Mouse (Mus musculus): Measurements from ENCODE around the gene Cobll1. TPM values are rescaled to one million over a fixed set of nuclear protein-coding genes. Genes with fewer than 3 reads are reported as not detected.

Gene Cobll1
- polyA plus RNA-seq, 1 experiment from 2014 or later, result 3.0 TPM

DNA sequence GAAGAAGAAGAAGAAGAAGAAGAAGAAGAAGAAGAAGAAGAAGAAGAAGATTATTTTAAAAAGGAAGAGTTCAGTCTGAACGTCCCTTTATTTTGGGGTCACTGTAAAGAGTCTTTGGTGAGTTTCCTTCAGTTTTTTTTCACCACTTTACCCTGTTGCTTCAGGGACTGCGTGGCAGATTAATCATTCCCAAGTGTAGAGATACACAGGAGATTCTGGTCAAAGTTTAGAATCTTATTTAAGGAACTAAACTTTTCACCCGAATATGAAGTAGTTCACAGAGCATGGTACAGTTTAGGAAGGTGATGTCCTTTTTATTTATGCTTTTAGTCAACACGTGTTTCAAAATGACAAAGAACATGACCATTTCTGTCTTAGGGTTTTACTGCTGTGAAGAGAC lies 21.2 kb upstream of the Cobll1 start:
- Histone ChIP-seq H3K27ac (replicated peaks) (no peak overlapping the region), H3K9ac (replicated peaks) (no peak overlapping the region), H3K9me3 (no peaks in the 10 kb centered on the region), H3K4me3 (no peak overlapping the region), H3K27me3 (no peaks in the 10 kb centered on the region), H3K4me1 (no peaks in the 10 kb centered on the region), H3K4me2 (replicated peaks) (no peak overlapping the region), H3K36me3 (no peaks in the 10 kb centered on the region)
- WGBS, result 86% methylated on average over 4 of the region's 4 CpGs
- no peak for ATAC-seq (ENCODE audit: low FRiP score, low read depth)

DNA sequence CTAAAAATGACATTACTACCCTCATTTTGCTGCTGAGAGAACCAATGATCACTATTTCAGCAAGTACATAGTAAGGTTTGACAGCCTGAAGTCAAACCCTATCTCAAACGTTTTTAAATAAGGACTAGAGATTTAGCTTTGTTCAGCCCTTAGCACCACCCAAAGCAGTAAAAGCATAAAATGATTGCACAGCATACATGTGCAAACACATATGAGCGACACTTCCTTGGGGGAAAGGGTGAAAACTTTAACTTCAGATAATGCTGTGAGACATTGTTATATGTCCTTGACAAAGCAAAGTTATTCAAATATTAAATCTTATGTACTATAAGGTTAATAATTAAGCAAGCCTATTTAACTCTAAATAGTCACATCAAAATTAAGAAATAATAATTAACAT lies 18.2 kb upstream of the Cobll1 start:
- Histone ChIP-seq H3K27ac (replicated peaks) (no peak overlapping the region), H3K4me2 (replicated peaks) (no peak overlapping the region), H3K4me3 (no peak overlapping the region), H3K27me3 (no peaks in the 10 kb centered on the region), H3K9me3 (no peaks in the 10 kb centered on the region), H3K36me3 (no peaks in the 10 kb centered on the region), H3K9ac (replicated peaks) (no peak overlapping the region), H3K4me1 (no peaks in the 10 kb centered on the region)
- WGBS, result 66% methylated on average over 2 of the region's 2 CpGs
- ATAC-seq (ENCODE audit: low FRiP score, low read depth), result no peak

DNA sequence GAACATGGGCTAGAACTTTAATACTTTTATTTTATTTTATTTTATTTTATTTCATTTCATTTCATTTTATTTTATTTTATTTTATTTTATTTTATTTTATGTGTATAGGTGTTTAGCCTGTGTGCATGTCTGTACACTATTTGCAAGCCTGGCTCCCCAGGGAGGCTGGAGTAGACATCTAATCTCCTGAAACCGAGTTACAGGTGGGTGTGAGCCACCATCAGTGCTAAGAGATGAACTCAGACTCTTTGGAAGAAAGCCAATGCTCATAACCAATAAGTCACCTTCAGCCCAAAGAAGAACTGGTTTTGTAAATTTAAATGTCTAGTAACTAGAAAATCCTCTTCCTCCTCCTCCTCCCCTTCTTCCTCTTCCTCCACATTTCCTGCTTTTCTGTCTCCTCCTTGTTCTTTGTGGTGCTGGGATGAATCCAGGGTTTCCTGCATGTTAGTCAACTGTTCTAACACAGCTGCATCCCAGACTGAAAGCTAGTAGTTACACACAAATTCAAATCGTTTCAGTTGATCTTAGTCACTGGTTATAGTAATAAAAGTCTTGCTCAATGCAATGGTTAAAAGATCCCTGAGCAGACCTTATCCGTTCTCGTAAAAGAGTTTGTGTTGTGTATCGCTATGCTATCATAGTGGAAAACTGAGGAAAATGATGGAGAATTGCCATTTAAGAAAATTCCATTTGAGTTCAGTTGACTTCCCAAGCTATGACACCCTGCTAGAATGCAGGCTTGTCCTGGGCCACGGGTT lies 17.5 kb upstream of the Cobll1 start:
- no peak overlapping the region for H3K4me3 ChIP-seq
- no peak for ATAC-seq (ENCODE audit: low FRiP score, low read depth)
- no peaks in the 10 kb centered on the region for H3K9me3 ChIP-seq
- H3K27ac ChIP-seq (replicated peaks), result no peak overlapping the region
- H3K9ac ChIP-seq (replicated peaks), result no peak overlapping the region
- no peaks in the 10 kb centered on the region for H3K36me3 ChIP-seq
- H3K4me1 ChIP-seq, result no peaks in the 10 kb centered on the region
- no peaks in the 10 kb centered on the region for H3K27me3 ChIP-seq
- WGBS, result 82% methylated on average over 6 of the region's 6 CpGs
- H3K4me2 ChIP-seq (replicated peaks), result no peak overlapping the region

DNA sequence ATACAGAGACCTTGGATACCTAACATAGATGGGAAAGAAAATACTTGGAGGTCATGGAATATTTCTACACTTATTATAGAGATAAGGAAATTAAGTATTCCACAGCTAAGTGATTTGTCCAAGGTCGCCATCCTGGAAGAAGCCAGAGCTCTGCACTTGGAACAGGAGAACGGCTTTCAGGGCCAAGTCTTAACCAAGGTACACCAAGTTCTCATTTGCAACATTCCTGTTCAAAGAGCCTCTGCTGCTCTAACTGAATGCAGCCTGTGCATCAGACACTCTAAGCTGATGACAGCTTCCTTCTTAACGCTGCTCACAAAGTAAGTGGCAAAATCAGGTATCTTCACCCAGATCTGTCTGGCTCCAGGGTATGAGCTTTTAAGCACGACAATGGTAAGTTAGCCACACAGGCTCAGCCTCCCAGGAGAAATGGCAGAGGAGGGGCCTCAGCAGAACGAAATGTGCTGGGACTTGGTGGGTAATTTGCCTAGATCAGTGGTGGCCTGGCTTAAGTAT lies 11.4 kb upstream of the Cobll1 start:
- no peak for ATAC-seq (ENCODE audit: low FRiP score, low read depth)
- H3K9me3 ChIP-seq, result no peaks in the 10 kb centered on the region
- 56% methylated on average over 5 of the region's 5 CpGs for WGBS

DNA sequence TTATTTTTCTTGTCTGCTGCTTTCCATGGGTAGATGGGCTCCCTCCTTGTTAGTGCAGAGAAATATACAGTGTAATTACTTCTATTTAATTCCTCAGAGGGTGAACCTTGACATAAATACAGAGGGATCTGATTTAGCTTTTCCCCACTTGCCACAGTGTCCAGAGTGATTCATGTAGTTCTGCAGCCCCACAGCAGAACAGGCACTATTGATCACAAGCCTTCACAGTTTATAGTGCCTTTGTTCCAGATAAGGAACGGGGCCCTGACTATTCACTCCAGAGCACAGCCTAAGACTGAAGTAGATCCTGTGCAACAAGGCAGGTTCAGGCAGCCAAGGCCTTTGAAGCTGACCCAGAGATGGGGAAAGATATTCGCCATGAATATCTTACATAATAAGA lies 10.4 kb upstream of the Cobll1 start:
- H3K4me3 ChIP-seq, result no peak overlapping the region
- no peak overlapping the region for H3K27ac ChIP-seq (replicated peaks)
- 55% methylated on average over 2 of the region's 2 CpGs for WGBS
- H3K9me3 ChIP-seq, result no peaks in the 10 kb centered on the region
- H3K9ac ChIP-seq (replicated peaks), result no peak overlapping the region
- no peaks in the 10 kb centered on the region for H3K36me3 ChIP-seq
- no peaks in the 10 kb centered on the region for H3K4me1 ChIP-seq
- ATAC-seq (ENCODE audit: low FRiP score, low read depth), result no peak
- H3K27me3 ChIP-seq, result no peaks in the 10 kb centered on the region
- no peak overlapping the region for H3K4me2 ChIP-seq (replicated peaks)

More for the DNA sequence above, 11.4 kb upstream of the Cobll1 start:
- H3K9ac ChIP-seq (replicated peaks), result no peak overlapping the region
- H3K36me3 ChIP-seq, result no peaks in the 10 kb centered on the region
- no peaks in the 10 kb centered on the region for H3K4me1 ChIP-seq
- H3K4me3 ChIP-seq, result no peak overlapping the region
- no peaks in the 10 kb centered on the region for H3K27me3 ChIP-seq
- H3K27ac ChIP-seq (replicated peaks), result no peak overlapping the region
- no peak overlapping the region for H3K4me2 ChIP-seq (replicated peaks)

DNA sequence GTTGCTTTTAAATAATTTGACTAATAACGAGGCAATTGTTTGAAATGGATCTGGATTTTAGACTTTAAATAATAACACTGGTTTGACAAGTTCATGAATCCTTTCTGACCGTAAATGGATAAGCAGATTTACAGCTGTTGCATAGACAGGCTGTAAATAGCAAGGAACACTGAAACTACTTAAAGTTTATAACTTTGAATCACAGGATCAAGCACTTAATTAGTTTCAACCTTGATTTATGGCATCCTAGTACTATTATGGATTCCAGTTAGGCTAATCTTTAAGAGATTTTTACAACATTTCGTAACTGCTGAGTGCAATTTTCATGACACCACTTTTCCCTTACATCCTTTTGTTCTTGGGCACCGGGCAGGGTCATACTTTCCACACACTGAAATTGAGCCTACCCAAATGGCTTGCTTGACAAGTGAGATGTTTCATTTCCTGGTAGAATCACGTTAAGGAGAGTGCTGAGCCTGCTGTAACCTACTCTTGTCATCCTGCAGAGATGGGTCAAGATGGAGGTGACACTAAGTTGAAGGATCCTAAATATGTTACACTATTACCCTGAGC lies 1.1 kb upstream of the Cobll1 start:
- H3K27me3 ChIP-seq, result peaks cover 33% of the 10 kb centered on the region
- H3K36me3 ChIP-seq, result no peaks in the 10 kb centered on the region
- H3K9me3 ChIP-seq, result no peaks in the 10 kb centered on the region
- no peak overlapping the region for H3K4me3 ChIP-seq
- peaks cover 5% of the 10 kb centered on the region; the same call in 1 of the 2 replicates for H3K4me1 ChIP-seq
- WGBS, result 83% methylated on average over 5 of the region's 5 CpGs
- no peak overlapping the region for H3K4me2 ChIP-seq (replicated peaks)
- no peak overlapping the region for H3K27ac ChIP-seq (replicated peaks)
- H3K9ac ChIP-seq (replicated peaks), result no peak overlapping the region
- ATAC-seq (ENCODE audit: low FRiP score, low read depth), result no peak

DNA sequence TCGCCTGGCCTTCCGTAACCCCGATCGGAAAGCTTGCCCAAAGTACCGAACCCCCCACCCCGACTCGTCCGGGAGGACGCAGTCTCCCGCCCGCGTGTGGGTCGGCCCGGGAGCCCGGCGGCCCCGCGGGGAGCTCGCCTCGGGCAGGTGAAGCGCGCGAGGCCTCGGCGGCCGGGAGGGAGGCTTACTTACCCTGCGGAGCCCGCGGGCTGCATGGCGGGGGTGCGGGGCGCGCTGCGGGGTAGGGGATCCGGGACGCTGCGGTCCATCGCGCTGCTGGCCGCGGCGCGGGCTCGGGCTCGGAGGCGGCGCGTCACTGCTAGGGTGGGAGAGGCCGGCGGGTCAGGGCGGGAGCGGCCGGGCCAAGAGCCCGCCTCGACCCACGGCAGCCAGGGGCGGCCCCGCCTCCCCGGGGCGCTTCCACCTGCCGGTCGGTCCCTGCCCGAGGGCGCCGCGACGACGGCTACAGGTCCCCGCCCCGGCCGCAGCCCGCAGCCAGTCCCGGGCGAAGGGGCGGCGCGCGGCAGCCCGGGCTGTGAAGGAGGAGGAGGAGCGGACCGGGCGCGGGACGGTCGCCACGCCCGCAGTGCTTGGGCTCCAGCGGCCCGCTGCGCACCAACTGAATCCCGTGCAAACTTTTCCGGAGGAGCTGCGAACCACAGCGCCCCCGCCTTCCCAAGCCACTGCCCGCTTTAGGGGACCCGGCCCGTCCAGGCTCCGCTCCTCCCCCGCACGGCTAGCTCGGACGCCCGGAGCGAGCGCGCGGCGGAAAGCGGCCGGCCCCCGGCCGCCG lies 836 bp downstream of the Cobll1 start:
- Histone ChIP-seq H3K4me1 (peaks cover 5% of the 10 kb centered on the region; the same call in 1 of the 2 replicates), H3K27me3 (peaks cover 33% of the 10 kb centered on the region), H3K9me3 (no peaks in the 10 kb centered on the region), H3K27ac (replicated peaks) (peak overlapping the region; percentile 42; the same call in 1 of the 2 replicates), H3K9ac (replicated peaks) (peak overlapping the region; percentile 63), H3K36me3 (no peaks in the 10 kb centered on the region), H3K4me3 (peak overlapping the region; percentile 78), H3K4me2 (replicated peaks) (peak overlapping the region; percentile 97)
- 1% methylated on average over 66 of the region's 114 CpGs for WGBS
- ATAC-seq (ENCODE audit: low FRiP score, low read depth), result peak; percentile 93

DNA sequence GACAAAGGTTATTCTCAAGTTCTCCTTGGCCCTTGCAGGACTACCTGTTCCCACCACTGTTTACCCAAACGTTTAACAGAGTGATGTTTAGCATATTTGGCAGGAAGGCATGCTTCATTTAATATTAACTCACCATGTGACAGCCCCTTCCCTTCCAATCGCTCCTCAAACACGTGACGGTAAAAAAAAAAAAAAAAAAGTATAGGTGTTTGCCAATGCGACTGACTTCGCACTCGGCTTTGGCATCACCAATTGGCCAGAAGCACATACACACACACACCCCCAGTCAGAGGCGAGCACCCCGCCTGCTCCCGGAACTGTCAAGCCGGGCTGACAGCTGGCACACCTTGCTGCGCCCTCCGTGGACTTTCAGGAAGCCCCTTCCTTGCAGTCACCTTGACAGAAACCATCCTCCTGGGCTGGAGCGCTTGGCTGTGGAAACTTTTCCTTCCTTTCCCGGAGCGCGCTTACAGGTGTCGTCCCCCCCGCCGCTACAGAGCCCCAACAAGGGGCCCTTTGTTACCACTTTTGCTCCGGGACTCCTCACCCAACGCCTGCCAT lies 1.5 kb downstream of the Cobll1 start:
- Histone ChIP-seq H3K4me1 (peaks cover 5% of the 10 kb centered on the region; the same call in 1 of the 2 replicates), H3K4me2 (replicated peaks) (peak overlapping the region; percentile 97), H3K4me3 (peak overlapping the region; percentile 78), H3K9ac (replicated peaks) (peak overlapping the region; percentile 63), H3K27me3 (peaks cover 33% of the 10 kb centered on the region), H3K36me3 (no peaks in the 10 kb centered on the region), H3K27ac (replicated peaks) (no peak overlapping the region), H3K9me3 (no peaks in the 10 kb centered on the region)
- WGBS, result under 1% methylated on average over 22 of the region's 22 CpGs
- no peak for ATAC-seq (ENCODE audit: low FRiP score, low read depth)

DNA sequence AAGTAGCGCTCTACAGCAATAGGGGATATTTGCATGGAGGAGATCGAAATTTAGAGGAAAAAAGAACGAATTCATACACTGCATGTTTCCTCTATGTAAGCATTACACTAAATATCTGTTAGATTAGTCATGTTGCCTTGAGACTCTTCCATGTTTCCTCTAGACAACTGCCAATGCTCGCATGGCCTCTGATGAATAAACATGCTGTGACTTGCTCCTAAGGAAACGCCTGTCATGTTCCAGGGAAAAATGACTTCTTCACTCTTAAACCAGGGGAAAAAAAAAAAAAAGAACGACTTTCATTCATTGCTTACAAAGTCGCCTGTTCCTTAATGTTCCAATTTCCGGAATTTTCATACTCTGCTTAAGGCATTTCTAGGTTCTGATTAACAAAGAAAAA lies 2.1 kb downstream of the Cobll1 start:
- no peaks in the 10 kb centered on the region for H3K36me3 ChIP-seq
- H3K27ac ChIP-seq (replicated peaks), result no peak overlapping the region
- no peak for ATAC-seq (ENCODE audit: low FRiP score, low read depth)
- 62% methylated on average over 8 of the region's 8 CpGs for WGBS
- no peaks in the 10 kb centered on the region for H3K9me3 ChIP-seq
- no peak overlapping the region for H3K4me2 ChIP-seq (replicated peaks)
- peaks cover 33% of the 10 kb centered on the region for H3K27me3 ChIP-seq
- H3K9ac ChIP-seq (replicated peaks), result no peak overlapping the region
- no peak overlapping the region for H3K4me3 ChIP-seq
- peaks cover 5% of the 10 kb centered on the region; the same call in 1 of the 2 replicates for H3K4me1 ChIP-seq

DNA sequence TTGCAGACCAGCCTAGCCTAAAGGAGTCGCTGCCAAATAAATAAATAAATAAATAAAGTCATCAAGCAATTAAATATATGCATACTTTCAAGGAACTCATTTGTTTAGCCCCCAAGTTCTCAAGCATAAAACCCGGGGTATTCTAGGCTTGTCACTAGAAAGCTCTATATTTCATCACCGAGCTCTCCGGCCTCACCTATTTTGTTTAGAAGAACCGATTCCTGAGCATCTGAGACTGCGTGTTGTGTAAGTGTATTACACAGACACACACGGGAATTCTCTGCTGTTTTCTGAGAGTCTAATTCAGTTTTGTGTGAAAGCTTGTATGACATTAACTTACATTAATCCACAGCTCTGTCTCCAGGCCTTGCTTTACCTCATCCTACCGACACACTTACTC lies 2.6 kb downstream of the Cobll1 start:
- Histone ChIP-seq H3K4me3 (no peak overlapping the region), H3K4me1 (peaks cover 5% of the 10 kb centered on the region; the same call in 1 of the 2 replicates), H3K27me3 (peaks cover 30% of the 10 kb centered on the region), H3K4me2 (replicated peaks) (no peak overlapping the region), H3K36me3 (no peaks in the 10 kb centered on the region), H3K27ac (replicated peaks) (no peak overlapping the region), H3K9me3 (no peaks in the 10 kb centered on the region), H3K9ac (replicated peaks) (no peak overlapping the region)
- WGBS, result 86% methylated on average over 8 of the region's 8 CpGs
- no peak for ATAC-seq (ENCODE audit: low FRiP score, low read depth)

DNA sequence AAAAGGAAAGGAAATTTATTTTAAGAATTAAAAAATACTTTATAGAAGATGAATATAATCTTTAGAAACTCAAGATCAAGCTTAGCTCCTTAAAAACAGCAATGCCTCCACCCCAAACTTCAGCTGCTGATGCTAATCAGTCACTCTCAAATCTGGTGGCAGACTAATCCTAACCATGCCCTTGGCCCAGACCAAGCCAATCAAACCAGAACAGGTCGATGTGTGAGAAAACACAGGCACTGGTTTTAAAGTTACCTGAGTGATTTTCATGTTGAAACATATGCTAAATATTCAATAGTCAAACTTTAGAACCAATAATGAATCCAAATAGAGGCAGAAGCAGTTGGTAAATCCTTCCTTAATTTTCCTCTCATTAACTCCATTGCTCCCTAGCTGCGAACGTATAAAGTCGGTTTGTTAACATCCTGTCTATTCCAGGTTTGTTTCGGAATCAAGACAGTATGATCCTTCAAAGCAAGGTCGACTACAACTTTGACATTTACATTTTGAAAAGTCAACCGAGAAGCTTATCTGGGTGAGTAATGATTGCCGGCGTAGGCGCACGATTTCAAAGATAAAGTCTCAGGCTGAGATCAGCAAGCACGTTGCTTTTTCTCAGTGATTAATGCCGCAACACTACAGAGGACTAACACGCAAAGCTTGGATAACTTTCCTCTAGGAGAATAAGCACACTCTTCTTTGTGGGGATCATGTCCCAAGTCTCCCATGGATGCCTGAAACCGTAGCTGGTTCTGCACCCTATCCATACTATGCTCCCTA lies 6.3 kb downstream of the Cobll1 start:
- ATAC-seq (ENCODE audit: low FRiP score, low read depth), result no peak
- H3K36me3 ChIP-seq, result no peaks in the 10 kb centered on the region
- peaks cover 5% of the 10 kb centered on the region; the same call in 1 of the 2 replicates for H3K4me1 ChIP-seq
- H3K27ac ChIP-seq (replicated peaks), result no peak overlapping the region
- peaks cover 9% of the 10 kb centered on the region for H3K27me3 ChIP-seq
- H3K9me3 ChIP-seq, result no peaks in the 10 kb centered on the region
- no peak overlapping the region for H3K4me3 ChIP-seq
- 90% methylated on average over 15 of the region's 15 CpGs for WGBS
- no peak overlapping the region for H3K4me2 ChIP-seq (replicated peaks)
- H3K9ac ChIP-seq (replicated peaks), result no peak overlapping the region

Data from midbrain, embryonic 12.5 days (tissue).